Mouse (Mus musculus) MEL (cell line): ENCODE results near the gene Gm4778. TPM values are rescaled to one million over a fixed set of nuclear protein-coding genes. Genes with fewer than 3 reads are reported as not detected.

Experiments used
- DNase-seq: peaks from one replicate; pipeline ENCODE4 v3.0.0; 2011; ENCODE audit warnings: low read depth, low spot score
- H3K27ac ChIP-seq: 2 replicates; pipeline ENCODE4 v1.5.1; 2012; ENCODE audit warnings: low read depth, mild to moderate bottlenecking, control low read depth, low read length, moderate library complexity; ENCODE audit not compliant: control insufficient read depth
- H3K27me3 ChIP-seq, 2 experiments: fragments of 150-350 bp in 1 of 2; sonication (generic) in 1 of 2; 2 replicates each; pipeline ENCODE4 v1.6.1; 2012; ENCODE audit warnings: low read length in 2 of 2, mild to moderate bottlenecking in 2 of 2, improper control_type of control experiment in 1 of 2, moderate library complexity in 1 of 2; ENCODE audit not compliant: insufficient read depth in 2 of 2, control insufficient read depth in 1 of 2
- H3K36me3 ChIP-seq, 2 experiments: 2 replicates each; pipeline ENCODE4 v1.6.1; 2012 to 2014; ENCODE audit warnings: low read length in 2 of 2, improper control_type of control experiment in 1 of 2, inconsistent platforms in 1 of 2, mild to moderate bottlenecking in 1 of 2; ENCODE audit not compliant: insufficient read depth in 2 of 2, control insufficient read depth in 1 of 2
- H3K4me1 ChIP-seq, 2 experiments: fragments of 150-350 bp in 1 of 2; sonication (generic) in 1 of 2; 2 replicates each; pipeline ENCODE4 v1.6.1; 2012; ENCODE audit warnings: low read length in 2 of 2, improper control_type of control experiment in 1 of 2, mild to moderate bottlenecking in 1 of 2; ENCODE audit not compliant: insufficient read depth in 2 of 2, control insufficient read depth in 1 of 2
- H3K4me3 ChIP-seq, 2 experiments: fragments of 150-350 bp in 1 of 2; sonication (generic) in 1 of 2; 2 replicates each; pipeline ENCODE4 v1.5.1; 2012; ENCODE audit warnings: low read depth in 2 of 2, low read length in 2 of 2, mild to moderate bottlenecking in 2 of 2, moderate library complexity in 2 of 2, control low read depth in 1 of 2, improper control_type of control experiment in 1 of 2; ENCODE audit not compliant: control insufficient read depth in 1 of 2, insufficient read depth in 1 of 2
- H3K79me2 ChIP-seq: 2 replicates; pipeline ENCODE4 v1.6.1; 2012; ENCODE audit warnings: mild to moderate bottlenecking, low read length, moderate library complexity; ENCODE audit not compliant: control insufficient read depth, poor library complexity, insufficient read depth
- H3K9ac ChIP-seq: 2 replicates; pipeline ENCODE4 v1.6.1; 2012; ENCODE audit warnings: low read depth, mild to moderate bottlenecking, control low read depth, low read length, moderate library complexity; ENCODE audit not compliant: control insufficient read depth, poor library complexity, severe bottlenecking
- H3K9me3 ChIP-seq: fragments of 150-350 bp; sonication (generic); replicated peaks from 2 replicates; pipeline ENCODE4 v1.6.1; 2012; ENCODE audit warnings: mild to moderate bottlenecking, low read length, improper control_type of control experiment, moderate library complexity; ENCODE audit not compliant: insufficient read depth
- CHD2 ChIP-seq: IDR thresholded peaks from 2 replicates; pipeline ENCODE4 v1.6.1; 2011; ENCODE audit warnings: low read length, improper control_type of control experiment
- ELF1 ChIP-seq: IDR thresholded peaks from 2 replicates; pipeline ENCODE4 v1.6.1; 2014; ENCODE audit warnings: low read depth, mild to moderate bottlenecking, inconsistent platforms, low read length, improper control_type of control experiment, moderate library complexity
- EP300 ChIP-seq, 2 experiments: IDR thresholded peaks; 2 replicates each; pipeline ENCODE4 v1.6.1; 2011; ENCODE audit warnings: improper control_type of control experiment in 2 of 2, low read length in 2 of 2, low read depth in 1 of 2, mild to moderate bottlenecking in 1 of 2
- ETS1 ChIP-seq: IDR thresholded peaks from 2 replicates; pipeline ENCODE4 v1.6.1; 2012; ENCODE audit warnings: low read depth, mild to moderate bottlenecking, inconsistent platforms, low read length, improper control_type of control experiment, moderate library complexity
- MAFK ChIP-seq: IDR thresholded peaks from 2 replicates; pipeline ENCODE4 v1.6.1; 2011; ENCODE audit warnings: low read depth, mild to moderate bottlenecking, low read length, improper control_type of control experiment, borderline replicate concordance
- NRF1 ChIP-seq: IDR thresholded peaks from 2 replicates; pipeline ENCODE4 v1.6.1; 2014; ENCODE audit warnings: low read depth, mild to moderate bottlenecking, inconsistent platforms, low read length, improper control_type of control experiment, moderate library complexity; ENCODE audit not compliant: poor library complexity, insufficient read depth, severe bottlenecking
- RCOR1 ChIP-seq: IDR thresholded peaks from 2 replicates; pipeline ENCODE4 v1.6.1; 2012; ENCODE audit warnings: low read depth, mild to moderate bottlenecking, inconsistent platforms, low read length, improper control_type of control experiment
- TCF12 ChIP-seq: IDR thresholded peaks from 2 replicates; pipeline ENCODE4 v1.6.1; 2014; ENCODE audit warnings: low read depth, mild to moderate bottlenecking, inconsistent platforms, low read length, improper control_type of control experiment, moderate library complexity
- UBTF ChIP-seq: IDR thresholded peaks from 2 replicates; pipeline ENCODE4 v1.6.1; 2012; ENCODE audit warnings: low read depth, mild to moderate bottlenecking, inconsistent platforms, low read length, improper control_type of control experiment, moderate library complexity, borderline replicate concordance; ENCODE audit not compliant: insufficient read depth
- USF1 ChIP-seq: IDR thresholded peaks from 2 replicates; pipeline ENCODE4 v1.6.1; 2014; ENCODE audit warnings: low read depth, mild to moderate bottlenecking, inconsistent platforms, low read length, improper control_type of control experiment, moderate library complexity
- ZC3H11A ChIP-seq: IDR thresholded peaks from 2 replicates; pipeline ENCODE4 v1.6.1; 2012; ENCODE audit warnings: low read depth, mild to moderate bottlenecking, inconsistent platforms, low read length, improper control_type of control experiment
- ZKSCAN1 ChIP-seq: IDR thresholded peaks from 2 replicates; pipeline ENCODE4 v1.6.1; 2012; ENCODE audit warnings: low read depth, mild to moderate bottlenecking, inconsistent platforms, low read length, improper control_type of control experiment, moderate library complexity
- ZMIZ1 ChIP-seq: IDR thresholded peaks from 2 replicates; pipeline ENCODE4 v1.6.1; 2012; ENCODE audit warnings: low read depth, mild to moderate bottlenecking, inconsistent platforms, low read length, improper control_type of control experiment, moderate library complexity
- polyA plus RNA-seq, 2 experiments: library from polyadenylated mRNA; stranded (reverse) in 1 of 2; unstranded in 1 of 2; fragments of >175 nt in 1 of 2; fragments of >200 nt in 1 of 2; gene quantifications; 2 replicates each; pipeline versions ENCODE4 v1.2.1 to v1.2.4; 2012; ENCODE audit warnings: low replicate concordance in 2 of 2, low read depth in 1 of 2; ENCODE audit not compliant: insufficient read length in 2 of 2, insufficient read depth in 1 of 2, missing spikeins in 1 of 2
- total RNA-seq: library from RNA; depleted of rRNA; stranded (reverse); fragments of 300-350 nt; gene quantifications from 2 replicates; pipeline ENCODE4 v1.2.3, GENCODE M21; 2012

The Gm4778 gene
- total and polyA plus RNA-seq, 3 experiments = not detected

DNA sequence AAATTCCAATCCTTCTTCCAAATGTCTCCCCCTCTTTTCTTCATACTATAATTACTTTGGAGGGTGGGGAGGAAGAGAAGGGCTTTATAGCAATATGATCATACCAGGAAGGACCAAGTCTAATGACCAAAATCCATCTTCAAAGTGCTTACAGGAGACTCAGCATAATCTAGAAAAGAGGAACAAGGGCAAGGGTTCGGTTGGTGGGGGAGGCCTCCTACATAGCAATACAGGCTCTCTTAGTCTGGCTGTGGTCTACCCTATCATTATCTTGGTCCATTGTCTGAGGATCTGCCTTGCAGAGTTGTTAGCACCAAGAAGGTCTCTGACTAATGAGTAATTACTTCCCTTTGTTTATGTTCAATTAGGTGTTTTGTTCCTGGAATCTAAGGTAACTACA, 41.6 kb downstream of the Gm4778 start:
- TF ChIP-seq ETS1 (peak; percentile 73), USF1 (no peak), MAFK (peak; percentile 96), NRF1 (no peak), TCF12 (peak; percentile 17; the same call in 1 of the 2 replicates), EP300 (IDR thresholded peaks at IDR 0.05; ENCODE audit: low read depth in 1 of 2, low read length in 2 of 2) (peak; percentile 28 to 58; a peak in 2 of 4 replicates)
- Histone ChIP-seq H3K4me1 (peaks cover 0 to 3% of the 10 kb centered on the region in 2 experiments; a peak in 1 of 4 replicates), H3K27me3 (no peaks in the 10 kb centered on the region), H3K4me3 (no peak overlapping the region), H3K9ac (no peak overlapping the region), H3K9me3 (no peaks in the 10 kb centered on the region), H3K27ac (no peak overlapping the region), H3K36me3 (no peaks in the 10 kb centered on the region), H3K79me2 (no peaks in the 10 kb centered on the region; the same call in 1 of the 2 replicates)
- peak; percentile 77 for DNase-seq

DNA sequence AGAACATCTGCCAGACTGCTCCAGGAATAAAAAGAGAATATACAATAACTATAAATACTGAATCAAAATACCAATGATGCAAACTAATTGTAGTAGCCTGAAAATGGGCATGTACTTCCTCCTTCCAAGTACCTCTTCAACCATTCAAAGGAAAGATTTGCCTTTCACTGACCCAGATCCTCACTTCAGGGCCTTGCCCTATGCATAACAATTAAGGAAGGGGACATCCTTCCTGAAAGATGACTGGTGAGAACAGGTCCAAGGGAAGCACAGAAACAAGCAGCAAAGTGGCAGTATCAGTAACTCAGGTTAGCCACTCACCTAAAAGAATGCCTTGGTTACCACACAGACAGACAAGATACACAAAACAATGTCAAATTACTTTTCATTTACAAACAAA, 43.1 kb downstream of the Gm4778 start:
- no peak overlapping the region for H3K27ac ChIP-seq
- no peaks in the 10 kb centered on the region for H3K27me3 ChIP-seq
- TF ChIP-seq ELF1 = no peak
- no peak for TF ChIP-seq ZKSCAN1
- no peak for TF ChIP-seq ZC3H11A
- TF ChIP-seq UBTF = no peak
- TF ChIP-seq CHD2 = no peak
- TF ChIP-seq RCOR1 = no peak
- TF ChIP-seq ZMIZ1 = no peak
- peaks cover 0 to 3% of the 10 kb centered on the region in 2 experiments; a peak in 1 of 4 replicates for H3K4me1 ChIP-seq
- H3K79me2 ChIP-seq = no peaks in the 10 kb centered on the region; the same call in 1 of the 2 replicates
- no peaks in the 10 kb centered on the region for H3K36me3 ChIP-seq
- H3K9me3 ChIP-seq = no peaks in the 10 kb centered on the region
- H3K4me3 ChIP-seq = no peak overlapping the region
- DNase-seq = peak; percentile 15
- H3K9ac ChIP-seq = no peak overlapping the region
